In the genomic region with DNA sequence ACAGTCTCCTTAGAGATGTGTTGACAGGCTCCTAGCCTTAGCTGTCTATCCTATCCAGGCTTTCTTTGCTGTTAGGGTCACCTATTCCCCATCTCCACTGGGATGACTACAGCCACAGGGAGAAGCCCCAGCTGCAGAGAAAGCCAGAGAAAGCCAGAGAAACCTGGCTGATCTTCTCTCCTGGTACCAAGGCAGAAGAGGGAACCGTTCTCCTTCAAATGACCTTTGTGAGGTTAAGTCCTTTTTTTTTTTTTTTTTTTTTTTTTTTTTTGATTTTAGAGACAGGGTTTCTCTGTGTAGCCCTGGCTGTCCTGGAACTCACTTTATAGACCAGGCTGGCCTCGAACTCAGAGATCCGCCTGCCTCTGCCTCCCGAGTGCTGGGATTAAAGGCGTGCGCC, we compare ENCODE assay signal across 7 mouse cellular contexts.
DNase-seq lines count a peak whose midpoint lies in the region; ATAC-seq and TF ChIP-seq lines count a peak whose summit lies in the region.
"Not testable (repeated sequence)": the region's sequence is repeated elsewhere in the genome, so short reads cannot be mapped to it uniquely, and the experiment has no call there.

No protein-coding gene starts in this region.

- TF ChIP-seq CTCF in heart, adult 2 months (IDR thresholded peaks at IDR 0.05); layer of hippocampus, adult 2 months (conservative IDR thresholded peaks at IDR 0.05): not testable (repeated sequence)

- not testable (repeated sequence) for TF ChIP-seq POLR2A in heart, adult 2 months (IDR thresholded peaks at IDR 0.05; ENCODE audit: insufficient read depth, low read depth, low read length)

- ATAC-seq in embryonic facial prominence, embryonic 15.5 days (ENCODE audit: insufficient number of reproducible peaks, low FRiP score, low TSS enrichment, low read depth); forebrain, embryonic 13.5 days; hindbrain, embryonic 14.5 days (ENCODE audit: low FRiP score); neural tube, embryonic 15.5 days (ENCODE audit: low FRiP score): not testable (repeated sequence)

- not testable (repeated sequence) for TF ChIP-seq EP300 in heart, adult 2 months (IDR thresholded peaks at IDR 0.05; ENCODE audit: insufficient read depth, low read depth, low read length)

- in situ Hi-C loops in ES-E14 (cut with MboI; ENCODE audit: low sequenced_read_pairs in 2 of 2, unreplicated experiment in 2 of 2): not testable (repeated sequence)

- H3K79me2 ChIP-seq in heart, adult 2 months (replicated peaks; ENCODE audit: control insufficient read depth, insufficient read depth, low read length): not testable (repeated sequence)

- WGBS in embryonic facial prominence, embryonic 15.5 days: 94% methylated on average over 6 of the region's 6 CpGs
- 96% methylated on average over 6 of the region's 6 CpGs for WGBS in forebrain, embryonic 13.5 days
- WGBS in heart, adult 2 months: 96% methylated on average over 6 of the region's 6 CpGs
- 95% methylated on average over 6 of the region's 6 CpGs for WGBS in hindbrain, embryonic 14.5 days
- 94% methylated on average over 6 of the region's 6 CpGs for WGBS in neural tube, embryonic 15.5 days

- not testable (repeated sequence) for H3K4me1 ChIP-seq in ES-E14 (ENCODE audit: control insufficient read depth in 2 of 2, insufficient read depth in 2 of 2, low read length in 2 of 2, poor library complexity in 1 of 2); heart, adult 2 months (ENCODE audit: control insufficient read depth, insufficient read depth, low read length); hindbrain, embryonic 14.5 days (replicated peaks; ENCODE audit: control insufficient read depth, insufficient read depth, low read length)
- H3K4me1 ChIP-seq in embryonic facial prominence, embryonic 15.5 days: peaks cover 38% of the 10 kb centered on the region
- peaks cover 16% of the 10 kb centered on the region for H3K4me1 ChIP-seq in forebrain, embryonic 13.5 days
- peaks cover 23% of the 10 kb centered on the region for H3K4me1 ChIP-seq in neural tube, embryonic 15.5 days

- H3K9me3 ChIP-seq in ES-E14 (ENCODE audit: control insufficient read depth, insufficient read depth, low read depth, low read length); embryonic facial prominence, embryonic 15.5 days (replicated peaks); forebrain, embryonic 13.5 days (replicated peaks); hindbrain, embryonic 14.5 days (ENCODE audit: control insufficient read depth, low read length); neural tube, embryonic 15.5 days (replicated peaks): not testable (repeated sequence)

- intact Hi-C loops in heart, adult 2 months (cut with DNase I): loop anchor here (2.0 kb wide), 1 partner anchor 109 kb away; no protein-coding TSS in a partner anchor

- H3K27ac ChIP-seq in ES-E14 (ENCODE audit: insufficient read depth, low read depth, low read length, poor library complexity, severe bottlenecking): not testable (repeated sequence)
- H3K27ac ChIP-seq in embryonic facial prominence, embryonic 15.5 days (replicated peaks): peak overlapping the region; percentile 92
- peak overlapping the region; percentile 7; the same call in 1 of the 2 replicates for H3K27ac ChIP-seq in forebrain, embryonic 13.5 days
- peak overlapping the region; percentile 88; the same call in 1 of the 2 replicates for H3K27ac ChIP-seq in heart, adult 2 months
- H3K27ac ChIP-seq in hindbrain, embryonic 14.5 days: peak overlapping the region; percentile 78; the same call in 1 of the 2 replicates
- peak overlapping the region; percentile 70; the same call in 1 of the 2 replicates for H3K27ac ChIP-seq in layer of hippocampus, adult 2 months
- peak overlapping the region; percentile 77; the same call in 1 of the 2 replicates for H3K27ac ChIP-seq in neural tube, embryonic 15.5 days (replicated peaks)

- H3K27me3 ChIP-seq in embryonic facial prominence, embryonic 15.5 days; forebrain, embryonic 13.5 days; heart, adult 2 months (ENCODE audit: control insufficient read depth, insufficient read depth, low read length); hindbrain, embryonic 14.5 days (ENCODE audit: control insufficient read depth, insufficient read depth, low read length); neural tube, embryonic 15.5 days (replicated peaks): not testable (repeated sequence)

- not testable (repeated sequence) for DNase-seq in ES-E14 (ENCODE audit: low read depth, low spot score); heart, adult 2 months; hindbrain, embryonic 14.5 days (ENCODE audit: low spot score); layer of hippocampus, adult 2 months (ENCODE audit: low spot score in 2 of 2)

- not testable (repeated sequence) for H3K4me2 ChIP-seq in embryonic facial prominence, embryonic 15.5 days (replicated peaks); forebrain, embryonic 13.5 days; hindbrain, embryonic 14.5 days (replicated peaks); neural tube, embryonic 15.5 days

- not testable (repeated sequence) for H3K36me3 ChIP-seq in ES-E14 (ENCODE audit: control insufficient read depth, insufficient read depth, low read length, poor library complexity, severe bottlenecking); embryonic facial prominence, embryonic 15.5 days; forebrain, embryonic 13.5 days (ENCODE audit: poor library complexity, severe bottlenecking); heart, adult 2 months (ENCODE audit: control insufficient read depth, insufficient read depth, low read length); hindbrain, embryonic 14.5 days (replicated peaks; ENCODE audit: control insufficient read depth, insufficient read depth); neural tube, embryonic 15.5 days

- not testable (repeated sequence) for H3K4me3 ChIP-seq in ES-E14 (ENCODE audit: insufficient read depth in 1 of 2, low read depth in 1 of 2, low read length in 2 of 2, poor library complexity in 1 of 2, severe bottlenecking in 1 of 2); embryonic facial prominence, embryonic 15.5 days (replicated peaks); forebrain, embryonic 13.5 days; heart, adult 2 months; hindbrain, embryonic 14.5 days (replicated peaks; ENCODE audit: low read length); layer of hippocampus, adult 2 months; neural tube, embryonic 15.5 days (replicated peaks)

- H3K9ac ChIP-seq in ES-E14 (ENCODE audit: insufficient read depth, low read depth, low read length, poor library complexity, severe bottlenecking); embryonic facial prominence, embryonic 15.5 days; forebrain, embryonic 13.5 days; heart, adult 2 months (ENCODE audit: low read depth, low read length); hindbrain, embryonic 14.5 days; neural tube, embryonic 15.5 days (replicated peaks): not testable (repeated sequence)

TF ChIP-seq in ES-E14, 5 proteins besides CTCF, POLR2A, EP300 and RAD21:
- TF ChIP-seq ZNF384 (IDR thresholded peaks at IDR 0.05; ENCODE audit: low read depth, low read length): 0 out of 2 replicates have a peak, but pooled peaks have one; percentile 51
